Mouse (Mus musculus) heart, postnatal 0 days (tissue): ENCODE data around the gene D630045J12Rik.

Source experiments
- CTCF ChIP-seq: IDR thresholded peaks from 2 replicates; pipeline ENCODE4 v1.5.1; 2016; ENCODE audit warnings: antibody characterized with exemption, control low read depth, low read depth
- EP300 ChIP-seq: IDR thresholded peaks from 2 replicates; pipeline ENCODE4 v1.6.1; 2016; ENCODE audit warnings: antibody characterized with exemption, low read depth

DNA sequence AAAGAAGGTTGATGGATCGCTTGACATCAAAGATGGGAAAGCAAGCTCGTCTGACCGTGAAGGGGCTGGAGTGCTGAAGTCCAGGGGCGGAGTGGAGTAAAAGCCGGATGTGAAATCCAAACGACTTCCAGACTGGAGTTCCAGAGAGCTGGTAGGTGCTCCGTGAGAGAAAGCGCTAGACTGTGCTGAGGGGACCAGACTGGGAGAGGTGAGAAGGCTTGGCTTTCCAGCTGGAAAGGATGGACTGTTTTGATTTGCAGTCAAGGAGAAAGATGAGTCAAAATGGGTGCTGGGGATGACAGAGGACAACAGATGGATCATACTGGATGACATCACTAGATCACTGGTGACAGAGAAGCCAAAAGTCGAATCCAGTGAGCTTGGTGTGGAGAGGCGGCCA lies 58.5 kb downstream of the D630045J12Rik start:
- TF ChIP-seq CTCF: no peak
- no peak for TF ChIP-seq EP300
